In genomic region chr9:123826631-123827030, GRCm38 (mm10) we compare ENCODE assay signal across 29 mouse cellular contexts. TPM values are rescaled to one million over a fixed set of nuclear protein-coding genes. Genes with fewer than 3 reads are reported as not detected.
A peak's percentile ranks its signal among the peaks of the same experiment; 100 is the strongest.
DNase-seq lines count a peak whose midpoint lies in the region; ATAC-seq and TF ChIP-seq lines count a peak whose summit lies in the region.
"Had no signal": no experiment of that assay in that cellular context is flagged by ENCODE, and none has a peak within 500 bp of the region (broad histone marks: within the 10 kb centered on the region; RNA-seq: fewer than 3 reads in every experiment).

No protein-coding gene starts in this region.

- H3K4me1 ChIP-seq in lung, embryonic 15.5 days, result no peaks in the 10 kb centered on the region
- peaks cover 8% of the 10 kb centered on the region for H3K4me1 ChIP-seq in lung, adult 2 months (ENCODE audit: control insufficient read depth, insufficient read depth, low read length)
- no peaks in the 10 kb centered on the region for H3K4me1 ChIP-seq in lung, postnatal 0 days (ENCODE audit: insufficient read depth, low read depth, low read length)
- H3K4me1 ChIP-seq: embryonic facial prominence, embryonic 10.5 days; embryonic facial prominence, embryonic 13.5 days; forebrain, embryonic 12.5 days; forebrain, embryonic 15.5 days; heart, embryonic 10.5 days; heart, embryonic 13.5 days had no signal

- TF ChIP-seq EP300 in lung, postnatal 0 days (IDR thresholded peaks at IDR 0.05), result peak; percentile 84

- no peak for DNase-seq in lung, adult 2 months
- DNase-seq in lung, postnatal 0 days (ENCODE audit: low spot score), result peak; percentile 80
- DNase-seq in lung, postnatal 25 days (ENCODE audit: low spot score), result peak; percentile 50
- DNase-seq in Muller cell, postnatal 12 days (ENCODE audit: inconsistent ontology term), result no peak
- DNase-seq in kidney, adult 18-20 months, result no peak
- DNase-seq: adrenal gland, adult 8-10 months; adrenal gland, postnatal 25 days; cerebellum, adult 11-12 months; cerebellum, adult 8-10 months; cerebellum, postnatal 10 days; cerebellum, postnatal 36 days; embryo, embryonic 11 days; gastrocnemius, postnatal 25 days; heart, adult 2 months; heart, postnatal 14 days; heart, postnatal 4 days had no signal

- H3K27me3 ChIP-seq in lung, embryonic 15.5 days, result no peaks in the 10 kb centered on the region
- no peaks in the 10 kb centered on the region for H3K27me3 ChIP-seq in lung, postnatal 0 days (replicated peaks; ENCODE audit: insufficient read depth, low read length)
- H3K27me3 ChIP-seq: embryonic facial prominence, embryonic 13.5 days; forebrain, embryonic 12.5 days; forebrain, embryonic 15.5 days; heart, embryonic 13.5 days had no signal

- no peak; the same call in 1 of the 2 replicates for ATAC-seq in lung, embryonic 15.5 days (ENCODE audit: borderline replicate concordance, extremely low read depth, low FRiP score, low TSS enrichment)
- peak; percentile 91 for ATAC-seq in lung, postnatal 0 days
- ATAC-seq: activated CD4-positive, CD25-positive, alpha-beta regulatory T cell, adult 4 months; CD4-positive, CD25-positive, alpha-beta regulatory T cell, adult 4 months; forebrain, embryonic 15.5 days had no signal

- H3K4me2 ChIP-seq in lung, embryonic 15.5 days, result no peak overlapping the region
- no peak overlapping the region for H3K4me2 ChIP-seq in lung, postnatal 0 days (replicated peaks; ENCODE audit: low read depth, low read length)
- H3K4me2 ChIP-seq: embryonic facial prominence, embryonic 13.5 days; forebrain, embryonic 12.5 days; forebrain, embryonic 15.5 days; heart, embryonic 13.5 days; hindbrain, embryonic 14.5 days had no signal

- no peaks in the 10 kb centered on the region for H3K9me3 ChIP-seq in lung, embryonic 15.5 days
- no peaks in the 10 kb centered on the region for H3K9me3 ChIP-seq in lung, postnatal 0 days (ENCODE audit: low read length)
- H3K9me3 ChIP-seq: embryonic facial prominence, embryonic 10.5 days; embryonic facial prominence, embryonic 13.5 days; forebrain, embryonic 12.5 days; forebrain, embryonic 15.5 days; heart, embryonic 10.5 days; heart, embryonic 13.5 days had no signal

- H3K9ac ChIP-seq in lung, embryonic 15.5 days, result no peak overlapping the region
- no peak overlapping the region for H3K9ac ChIP-seq in lung, postnatal 0 days (replicated peaks; ENCODE audit: low read depth)
- H3K9ac ChIP-seq: embryonic facial prominence, embryonic 13.5 days; forebrain, embryonic 12.5 days; forebrain, embryonic 15.5 days; heart, embryonic 13.5 days; hindbrain, embryonic 14.5 days had no signal

- H3K4me3 ChIP-seq in lung, embryonic 15.5 days, result no peak overlapping the region
- H3K4me3 ChIP-seq in lung, adult 2 months (replicated peaks; ENCODE audit: extremely low read depth, low read depth, low read length), result no peak overlapping the region
- no peak overlapping the region for H3K4me3 ChIP-seq in lung, postnatal 0 days (ENCODE audit: low read depth, low read length)
- H3K4me3 ChIP-seq: embryonic facial prominence, embryonic 10.5 days; embryonic facial prominence, embryonic 13.5 days; erythroblast, embryonic 14.5 days; forebrain, embryonic 12.5 days; forebrain, embryonic 15.5 days; heart, adult 2 months; heart, embryonic 10.5 days; heart, embryonic 13.5 days had no signal

- no peak for TF ChIP-seq POLR2A in lung, adult 2 months (IDR thresholded peaks at IDR 0.05; ENCODE audit: borderline replicate concordance, extremely low read depth, low read depth, low read length)

- H3K27ac ChIP-seq in lung, embryonic 15.5 days, result peak overlapping the region; percentile 66
- peak overlapping the region; percentile 75 for H3K27ac ChIP-seq in lung, postnatal 0 days (ENCODE audit: low read length)
- H3K27ac ChIP-seq: embryonic facial prominence, embryonic 10.5 days; embryonic facial prominence, embryonic 13.5 days; forebrain, embryonic 12.5 days; forebrain, embryonic 15.5 days; heart, adult 2 months; heart, embryonic 10.5 days; heart, embryonic 13.5 days; hindbrain, embryonic 14.5 days had no signal

- H3K36me3 ChIP-seq in lung, embryonic 15.5 days, result peaks cover 57% of the 10 kb centered on the region
- H3K36me3 ChIP-seq in lung, postnatal 0 days (ENCODE audit: insufficient read depth, low read length), result peaks cover 60% of the 10 kb centered on the region

- no peak for TF ChIP-seq CTCF in lung, adult 2 months (IDR thresholded peaks at IDR 0.05; ENCODE audit: insufficient read depth, low read length)
- TF ChIP-seq CTCF in lung, postnatal 0 days (IDR thresholded peaks at IDR 0.05), result no peak

- 62% methylated on average over 3 of the region's 3 CpGs for WGBS in lung, embryonic 15.5 days
- 65% methylated on average over 3 of the region's 3 CpGs for WGBS in lung, adult 2 months
- WGBS in lung, postnatal 0 days, result 67% methylated on average over 3 of the region's 3 CpGs

RNA-seq across cellular contexts. Expression of gene Cxcr6, which starts 20.4 kb away (rescaled TPM):
- 0.33 and 0.42 TPM in 2 replicates for polyA plus RNA-seq in lung, embryonic 15.5 days (2015; fragmentation: Nextera tagmentation; extraction: Ambion mirVana)
- 1.3 and 1.6 TPM in 2 replicates for polyA plus RNA-seq in lung, adult 2 months (2012; rRNA removed)
- 0.39 and 0.49 TPM in 2 replicates for polyA plus RNA-seq in lung, postnatal 0 days (2015; fragmentation: Nextera tagmentation; extraction: Ambion mirVana)
- polyA plus RNA-seq: brain, embryonic 14.5 days; cortical plate, adult 2 months; erythroblast, embryonic 14.5 days had no signal

RNA-seq across cellular contexts. Expression of gene Fyco1, which starts 25.1 kb away (rescaled TPM):
- polyA plus RNA-seq in lung, embryonic 15.5 days (2015; fragmentation: Nextera tagmentation; extraction: Ambion mirVana), result 13.7 and 15.6 TPM in 2 replicates
- 8.8 and 14.4 TPM in 2 replicates for polyA plus RNA-seq in lung, adult 2 months (2012; rRNA removed)
- 9.2 and 11.9 TPM in 2 replicates for polyA plus RNA-seq in lung, postnatal 0 days (2015; fragmentation: Nextera tagmentation; extraction: Ambion mirVana)

RNA-seq across cellular contexts. Expression of gene Xcr1, which starts 35.2 kb away (rescaled TPM):
- polyA plus RNA-seq in lung, embryonic 15.5 days (2015; fragmentation: Nextera tagmentation; extraction: Ambion mirVana), result 0.04 TPM in 1 of 2 replicates, not detected in the other
- 1.1 and 1.2 TPM in 2 replicates for polyA plus RNA-seq in lung, adult 2 months (2012; rRNA removed)
- polyA plus RNA-seq in lung, postnatal 0 days (2015; fragmentation: Nextera tagmentation; extraction: Ambion mirVana), result 0.02 and 0.06 TPM in 2 replicates
- polyA plus RNA-seq: brain, embryonic 14.5 days; embryonic facial prominence, embryonic 10.5 days; embryonic facial prominence, embryonic 13.5 days; erythroblast, embryonic 14.5 days; forebrain, embryonic 12.5 days; heart, embryonic 10.5 days; heart, embryonic 13.5 days had no signal

Comparison
In these comparisons a context has a peak if more than half of its experiments do, and no peak if none do; other contexts are left out.
1. DNase-seq: peak in lung, postnatal 0 days (single experiment) and lung, postnatal 25 days (single experiment); none in lung, adult 2 months (single experiment), Muller cell, postnatal 12 days (single experiment) and kidney, adult 18-20 months (single experiment).